Mouse (Mus musculus): Measurements from ENCODE around the gene Iqcm.

DNA sequence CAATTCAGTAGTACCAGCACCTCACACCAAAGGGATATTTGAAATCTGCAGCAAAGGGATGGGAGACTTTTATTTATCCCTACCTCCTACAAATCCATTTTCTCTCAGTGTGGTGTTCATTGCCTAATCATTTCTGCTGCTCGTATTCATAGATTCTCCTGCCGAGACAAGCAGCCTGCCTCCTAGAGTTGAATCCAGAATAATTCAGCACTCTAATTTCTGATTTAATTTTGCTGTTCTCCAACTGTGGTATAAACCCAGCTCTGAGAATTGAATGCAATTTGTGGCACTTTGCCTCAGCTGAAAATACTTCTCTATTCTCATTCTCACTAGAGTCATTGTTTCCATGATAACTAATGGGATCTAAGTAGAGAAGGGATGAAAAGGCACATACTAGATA, 386.8 kb downstream of the Iqcm start:
- TF ChIP-seq CTCF (IDR thresholded peaks at IDR 0.05; ENCODE audit: extremely low read depth, insufficient read length, insufficient replicate concordance, low read depth, low read length) (no peak), POLR2A (IDR thresholded peaks at IDR 0.05; ENCODE audit: low read depth, low read length) (no peak)
